Mouse (Mus musculus): ENCODE results near the gene Lrrc2.

Gene Lrrc2

DNA sequence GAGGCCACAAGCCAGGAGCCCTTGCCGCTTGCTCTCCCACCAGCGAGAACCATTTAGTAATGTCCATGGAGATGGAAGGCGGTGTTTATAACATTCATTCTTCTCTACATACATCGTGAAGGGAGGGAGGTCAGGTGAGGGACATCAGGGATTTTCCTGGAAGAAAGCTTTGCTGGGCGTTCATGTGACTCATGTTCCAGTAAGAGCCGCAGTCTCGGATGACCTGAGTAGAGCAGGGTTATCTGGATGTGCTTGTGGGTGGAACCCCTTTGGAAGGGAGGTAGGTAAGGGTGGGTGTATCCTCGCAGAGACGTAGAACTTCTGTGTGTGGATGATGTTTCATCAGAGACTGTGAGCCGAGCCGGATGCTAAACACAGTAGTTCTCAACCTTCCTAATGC is at the start of gene Lrrc2:
Gene Lrrc2, plus strand, starts transcription at position 149 of the 400 bp plus-strand sequence.
- no peak for DNase-seq

DNA sequence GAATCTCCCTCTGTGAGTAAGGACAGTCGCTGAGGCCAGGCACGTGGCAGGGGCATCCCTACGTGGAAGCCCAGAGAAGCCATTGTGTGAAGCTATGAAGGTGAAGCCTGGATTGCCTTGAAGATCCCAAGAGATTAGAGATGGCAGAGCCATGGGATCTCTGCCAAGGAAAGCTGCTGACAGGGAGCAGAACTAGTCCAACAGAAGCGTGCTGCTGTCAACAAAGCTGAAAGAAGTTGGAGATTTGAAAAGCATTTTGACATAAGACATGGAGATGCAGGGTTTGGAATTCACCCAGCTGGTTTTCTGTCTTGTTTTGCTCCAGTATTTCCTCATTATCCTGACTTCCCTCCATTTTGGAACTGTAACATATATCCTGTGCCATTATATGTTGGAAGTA is 49.1 kb upstream of the Lrrc2 start:
- DNase-seq, result no peak

DNA sequence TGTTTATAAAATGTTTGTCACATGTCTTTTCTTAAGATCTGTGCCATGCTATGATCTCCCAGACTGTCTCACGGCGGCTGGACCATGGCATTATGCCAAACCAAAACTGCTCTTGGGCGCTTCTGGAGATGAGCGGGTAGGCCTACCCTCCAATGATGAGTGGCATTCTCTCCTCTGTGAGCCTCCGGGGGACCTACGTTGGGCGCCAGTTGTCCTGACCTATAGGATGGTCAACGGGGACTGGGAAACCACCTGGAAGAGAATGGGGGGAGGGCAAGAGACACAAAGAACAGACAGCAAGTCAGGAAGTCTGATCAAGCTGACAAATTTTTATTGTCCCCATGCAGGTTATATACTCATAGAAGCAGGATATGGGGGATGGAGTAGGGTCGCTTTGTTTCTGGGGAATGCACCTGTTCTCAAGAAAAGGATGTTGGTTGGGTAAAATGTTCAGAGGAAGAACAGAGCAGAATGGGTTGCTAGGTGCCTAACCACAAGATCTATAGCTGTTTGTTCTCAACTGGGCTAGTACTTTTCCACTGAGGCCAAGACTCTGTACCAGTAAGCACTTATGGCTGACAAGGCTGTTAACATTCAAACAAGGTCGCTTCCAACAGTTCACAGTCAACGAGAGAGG is 44.0 kb upstream of the Lrrc2 start:
- no peak for DNase-seq

DNA sequence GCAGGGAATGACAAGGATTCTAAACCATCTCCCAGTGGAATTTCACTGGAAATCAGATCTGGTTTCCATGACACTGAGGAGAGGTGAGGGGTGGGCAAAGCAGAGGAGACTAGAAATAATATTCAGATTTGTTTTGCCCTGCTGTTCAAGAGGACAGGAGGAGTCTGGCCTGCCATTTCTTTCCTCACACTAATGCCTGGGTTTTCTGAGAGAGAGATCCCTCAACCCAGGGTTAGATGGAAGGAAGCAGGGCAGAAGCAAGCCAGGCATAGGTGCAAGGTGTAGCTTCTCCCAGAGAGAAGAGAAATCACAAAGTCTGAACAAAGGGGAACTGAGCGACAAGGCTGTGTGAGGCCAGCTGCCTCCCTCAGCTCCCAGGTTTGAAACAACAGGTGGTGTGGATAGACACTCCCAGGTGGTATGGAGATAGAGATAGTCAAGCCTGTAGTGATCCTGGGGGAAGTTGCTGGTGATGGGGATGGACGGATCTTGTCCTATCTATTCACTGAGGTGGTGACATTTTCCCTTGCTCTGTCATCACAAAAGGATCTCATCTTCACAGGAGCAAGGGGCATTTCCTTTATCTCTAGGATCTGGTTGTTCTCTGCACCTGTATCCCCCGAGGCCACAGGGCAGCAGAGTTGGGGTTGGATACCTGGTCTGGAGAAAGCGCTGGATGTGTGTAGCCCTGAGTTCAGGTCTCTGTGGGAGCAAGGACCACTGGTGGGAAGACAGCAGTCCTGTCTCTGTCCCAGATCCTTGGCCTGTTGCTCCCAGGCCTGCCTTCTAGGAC is 43.3 kb upstream of the Lrrc2 start:
- DNase-seq, result no peak

DNA sequence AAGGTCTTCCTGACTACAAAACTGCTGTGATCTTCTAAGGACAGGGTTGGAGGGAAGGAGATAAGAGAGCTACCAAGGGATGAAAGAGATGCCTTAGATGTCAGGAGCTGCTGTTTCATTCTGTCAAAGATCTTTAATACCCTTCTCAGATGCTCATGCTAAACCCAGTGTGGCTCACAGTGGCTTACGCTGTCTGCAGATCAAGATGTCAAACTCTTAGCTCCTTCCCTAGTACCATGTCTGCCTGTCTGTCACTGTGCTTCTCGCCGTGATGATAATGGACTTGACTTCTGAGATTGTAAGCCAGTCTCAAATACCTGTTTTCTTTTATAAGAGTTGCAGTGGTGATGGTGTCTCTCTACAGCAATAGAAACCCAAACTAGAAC is 42.7 kb upstream of the Lrrc2 start:
- DNase-seq, result no peak

DNA sequence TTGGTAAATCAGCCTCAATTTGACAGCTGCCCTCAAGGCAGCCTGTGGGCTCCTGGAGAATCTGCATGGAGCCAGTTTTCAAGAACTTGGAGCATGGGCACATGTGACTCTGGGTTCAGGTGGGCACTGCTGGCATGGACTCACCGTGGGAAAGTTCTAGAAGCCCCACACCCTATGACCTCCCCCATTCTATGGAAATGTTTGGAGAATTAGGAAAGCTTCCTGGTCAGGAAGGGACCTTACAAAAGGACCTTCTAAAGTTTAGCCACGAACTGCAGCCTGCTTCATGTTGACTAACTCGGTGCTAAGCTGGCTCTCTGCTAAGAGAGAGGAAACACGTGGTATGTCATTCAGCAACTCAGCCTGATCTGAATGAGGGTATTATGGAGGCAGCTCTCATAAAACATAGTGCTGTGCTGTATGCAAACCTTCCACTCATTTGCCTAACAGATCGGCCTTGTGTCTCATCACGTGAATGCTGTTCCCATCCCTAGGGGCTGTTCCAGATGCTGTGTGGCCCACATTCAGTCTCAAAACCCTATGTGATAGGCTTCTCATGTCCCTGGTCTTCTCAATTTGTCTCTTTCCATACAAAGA is 41.9 kb upstream of the Lrrc2 start:
- DNase-seq, result no peak

DNA sequence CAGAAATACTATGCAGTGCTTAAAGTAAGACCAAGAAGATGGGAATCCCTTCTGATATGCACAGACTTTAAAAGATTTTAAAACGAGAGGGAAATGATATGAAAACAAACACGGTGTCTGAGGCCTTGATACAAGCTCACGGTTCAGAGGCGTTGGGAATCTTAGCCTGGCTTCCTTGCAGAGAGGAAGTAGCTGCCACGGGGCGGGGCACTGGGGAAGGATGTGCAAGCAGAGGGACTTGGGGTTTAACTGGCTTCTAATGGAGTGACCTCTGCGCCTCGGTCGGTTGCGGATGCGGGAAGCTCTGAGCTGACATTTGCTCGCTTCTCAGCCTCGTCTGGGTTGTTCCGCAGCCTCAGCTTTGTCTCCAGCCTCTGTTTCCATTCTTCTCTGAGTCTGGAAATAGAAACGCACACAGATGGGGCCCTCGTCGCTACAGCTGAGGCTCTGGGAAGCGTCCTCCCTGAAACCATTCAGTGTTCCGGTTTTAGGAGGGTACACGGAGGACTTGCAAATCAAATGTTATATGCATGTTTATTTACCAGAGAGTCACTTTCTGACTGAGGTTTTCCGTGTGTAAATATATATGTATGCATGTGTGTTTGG is 36.6 kb upstream of the Lrrc2 start:
- no peak for DNase-seq

DNA sequence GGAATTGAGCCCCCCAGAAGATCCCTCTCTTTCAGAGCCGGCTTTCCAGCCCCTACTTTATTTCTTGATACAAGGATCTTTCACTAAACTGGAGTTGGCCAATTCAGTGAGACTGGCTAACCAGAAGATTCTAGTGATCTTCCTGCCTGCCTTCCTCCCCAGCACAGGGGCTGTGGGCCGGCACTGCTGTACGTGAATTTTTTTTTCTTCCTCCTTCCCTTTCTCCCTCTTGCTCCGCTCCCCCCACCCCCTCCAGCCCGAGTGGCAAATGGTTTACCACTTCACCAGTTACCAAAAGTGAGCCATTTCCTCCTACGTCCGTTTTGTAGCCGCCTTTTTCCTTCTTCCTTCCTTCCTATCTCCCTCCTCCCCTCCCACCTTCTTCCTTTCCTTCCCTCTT is 35.9 kb upstream of the Lrrc2 start:
- DNase-seq, result no peak

DNA sequence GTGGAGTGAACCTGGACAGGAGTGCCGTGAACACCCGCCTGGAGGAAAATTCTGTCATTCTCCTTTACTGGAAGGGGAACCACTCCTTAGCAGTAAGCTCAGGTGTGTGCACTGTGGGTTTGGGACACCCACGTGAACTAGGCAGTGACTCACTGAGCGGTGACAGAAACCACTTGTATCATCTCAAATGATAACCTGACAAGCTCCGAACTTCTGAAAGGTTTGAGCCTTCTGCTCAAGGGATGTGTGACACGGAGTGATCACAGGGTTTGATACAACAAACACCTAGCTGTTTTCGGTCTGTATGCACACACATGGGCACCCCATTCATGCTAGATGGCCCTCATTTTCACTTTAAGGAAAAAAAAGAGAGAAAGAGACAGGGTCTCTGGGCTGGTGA is 34.6 kb upstream of the Lrrc2 start, which contains the start of gene Fam240a:
Gene Fam240a, minus strand, starts transcription at position 76 of the 400 bp plus-strand sequence.
- no peak for DNase-seq

DNA sequence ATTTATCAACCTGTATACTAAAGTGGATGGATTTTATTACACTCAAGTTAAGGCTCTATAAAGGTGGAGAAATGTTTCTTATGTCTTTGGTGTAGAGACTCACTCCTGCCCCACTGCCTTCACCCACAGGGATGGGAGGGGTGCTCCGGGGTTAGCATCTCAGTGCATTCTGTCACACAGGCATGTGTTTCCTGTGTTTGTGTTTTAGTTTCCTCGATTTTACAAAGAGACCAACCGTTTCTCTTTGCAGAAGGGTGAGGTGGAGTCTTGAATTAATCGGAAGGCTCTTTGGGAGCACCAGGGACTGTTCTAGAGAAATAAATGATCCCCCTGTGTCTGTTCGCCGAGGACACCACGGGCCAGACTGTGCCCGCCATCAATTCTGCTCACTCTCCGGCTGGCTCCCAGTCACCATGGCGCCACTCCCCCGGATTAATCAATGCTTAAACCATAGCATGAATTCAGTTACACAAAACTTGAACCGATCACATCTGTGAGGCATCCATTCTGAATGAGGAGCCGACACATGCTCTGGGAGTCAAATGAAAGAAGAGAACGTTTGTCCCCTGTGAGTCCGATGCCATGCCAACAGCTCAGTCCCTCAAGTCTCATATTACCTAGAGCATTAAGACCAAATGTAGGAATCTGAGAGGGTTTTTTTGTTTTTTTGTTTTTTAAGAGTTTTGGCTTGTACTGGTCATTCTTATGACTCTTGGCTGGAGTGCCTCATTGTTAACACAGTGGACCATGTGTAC is 30.5 kb upstream of the Lrrc2 start:
- peak; percentile 69 for DNase-seq

DNA sequence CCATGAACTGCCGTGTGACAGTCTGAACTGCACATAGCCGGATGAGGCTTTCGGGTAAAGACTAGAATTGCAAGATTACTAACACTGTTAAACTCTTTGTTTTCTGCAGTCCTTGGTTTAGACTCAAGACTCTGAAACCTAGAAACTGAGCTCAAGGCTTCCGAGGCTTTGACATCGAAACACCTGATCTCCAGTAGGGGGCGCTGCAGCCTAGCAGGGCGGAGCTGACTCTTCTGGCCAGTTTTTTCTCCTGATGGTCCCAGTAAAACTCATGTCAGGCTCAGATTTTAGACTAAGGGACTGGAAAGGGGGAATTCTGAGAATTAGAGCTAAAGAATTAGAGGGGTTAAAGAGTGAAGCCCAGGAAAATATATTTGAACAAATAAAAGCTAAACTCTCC is 28.6 kb upstream of the Lrrc2 start:
- DNase-seq, result peak; percentile 87

DNA sequence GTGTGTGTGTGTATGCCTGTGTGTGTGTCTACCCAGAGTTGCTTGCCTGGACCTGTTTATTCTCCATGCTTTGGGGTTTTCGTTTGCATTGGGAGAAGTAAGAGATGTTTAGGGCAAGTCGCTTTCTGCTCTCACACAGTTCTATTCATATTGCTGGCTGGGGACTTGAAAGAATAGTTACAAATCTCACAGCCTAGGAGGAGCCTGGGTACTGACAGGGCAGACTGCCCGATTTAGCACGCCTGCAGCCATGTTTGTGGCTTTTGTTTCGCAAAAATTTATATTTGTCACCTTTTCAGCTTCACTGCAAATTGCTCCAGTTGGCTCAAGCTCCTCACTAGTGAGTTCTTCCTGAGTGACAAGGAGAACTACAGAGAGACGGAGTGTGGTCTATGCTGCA is 19.8 kb upstream of the Lrrc2 start:
- DNase-seq, result no peak

DNA sequence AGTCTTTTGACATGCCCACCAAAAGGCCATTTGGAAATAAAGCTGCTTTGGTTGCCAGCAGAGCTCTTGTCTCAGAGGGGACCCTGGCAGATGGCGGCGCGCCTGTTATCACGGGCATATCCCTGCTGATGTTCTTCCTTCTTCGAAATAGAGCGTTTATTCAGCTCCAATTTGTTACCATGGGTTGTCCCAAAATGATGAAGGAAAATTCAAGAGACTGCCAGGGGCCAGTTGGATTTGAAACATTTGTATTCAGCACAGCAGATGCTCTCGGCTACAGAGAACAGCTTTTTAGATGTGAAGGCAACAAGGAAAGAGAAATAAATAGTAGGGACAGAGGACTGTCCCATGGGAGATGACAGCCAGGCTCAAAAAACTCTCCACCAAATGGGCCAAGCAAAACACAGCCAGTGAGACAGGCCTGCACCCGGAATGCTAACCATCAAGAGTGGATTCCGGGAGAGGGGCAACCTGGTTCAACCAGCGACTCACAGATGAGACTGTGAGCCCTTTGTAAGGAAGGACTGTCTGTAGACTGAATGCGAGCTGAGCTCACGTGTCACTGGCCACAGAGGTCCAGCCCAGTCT is 17.4 kb upstream of the Lrrc2 start:
- DNase-seq, result peak; percentile 14

DNA sequence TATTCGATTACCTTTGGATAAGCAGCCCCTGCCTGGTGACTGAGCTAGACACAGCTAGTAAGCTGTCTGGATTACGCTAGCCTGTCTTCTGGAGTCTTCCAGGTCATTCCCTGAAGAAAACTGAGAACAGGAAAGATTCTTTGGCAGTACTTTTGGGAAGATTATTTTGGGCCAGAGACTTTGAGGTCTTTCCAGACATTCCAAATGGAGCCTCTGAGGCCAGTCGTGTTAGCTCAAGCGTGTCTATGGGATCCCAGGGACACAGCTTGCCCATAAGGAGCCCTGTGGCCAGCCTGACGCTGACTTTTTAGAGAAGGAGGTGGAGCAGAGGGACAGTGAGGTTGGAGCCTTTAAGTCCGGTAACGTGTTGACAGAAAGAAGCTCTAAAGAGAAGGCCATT is 15.4 kb upstream of the Lrrc2 start:
- DNase-seq, result peak; percentile 42

DNA sequence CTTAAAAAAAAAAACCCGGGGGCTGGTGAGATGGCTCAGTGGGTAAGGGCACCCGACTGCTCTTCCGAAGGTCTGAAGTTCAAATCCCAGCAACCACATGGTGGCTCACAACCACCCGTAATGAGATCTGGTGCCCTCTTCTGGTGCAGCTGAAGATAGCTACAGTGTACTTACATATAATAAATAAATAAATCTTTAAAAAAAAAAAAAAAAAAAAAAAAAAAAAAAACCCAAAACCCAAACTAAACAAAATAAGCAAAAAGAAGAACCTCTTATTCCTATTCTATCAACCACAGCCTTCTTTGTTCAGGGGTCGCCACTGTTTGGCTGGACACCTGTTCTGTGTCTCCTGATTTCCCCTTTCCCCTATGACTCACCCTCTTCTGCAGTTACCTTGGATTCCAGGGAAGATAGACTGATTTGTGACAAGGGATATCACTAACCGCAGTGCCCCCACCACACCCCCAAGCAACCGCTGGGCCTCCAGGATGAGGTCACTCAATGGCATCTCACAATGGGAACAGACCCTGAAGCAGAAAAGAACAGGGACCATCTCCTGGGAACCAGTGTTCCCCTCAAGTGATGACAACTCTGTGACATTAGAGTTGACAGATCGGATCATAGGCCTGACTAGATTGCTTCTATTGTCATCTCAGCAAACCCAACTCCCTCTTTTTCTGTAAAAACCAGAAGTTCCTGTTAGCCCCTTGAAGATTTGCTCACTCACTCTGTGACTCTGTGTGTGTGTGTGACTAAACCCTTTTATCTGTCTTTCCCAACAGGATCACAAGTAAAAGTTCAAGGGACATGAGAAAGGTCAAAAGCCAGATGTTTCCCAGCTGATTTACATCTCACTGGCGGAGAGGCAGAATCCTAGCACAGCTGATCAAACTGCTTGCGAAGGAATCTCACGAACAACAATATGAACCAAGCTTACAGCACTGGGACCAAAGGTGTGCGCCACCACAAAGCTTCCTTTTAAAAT is 13.5 kb upstream of the Lrrc2 start:
- DNase-seq, result peak; percentile 63

DNA sequence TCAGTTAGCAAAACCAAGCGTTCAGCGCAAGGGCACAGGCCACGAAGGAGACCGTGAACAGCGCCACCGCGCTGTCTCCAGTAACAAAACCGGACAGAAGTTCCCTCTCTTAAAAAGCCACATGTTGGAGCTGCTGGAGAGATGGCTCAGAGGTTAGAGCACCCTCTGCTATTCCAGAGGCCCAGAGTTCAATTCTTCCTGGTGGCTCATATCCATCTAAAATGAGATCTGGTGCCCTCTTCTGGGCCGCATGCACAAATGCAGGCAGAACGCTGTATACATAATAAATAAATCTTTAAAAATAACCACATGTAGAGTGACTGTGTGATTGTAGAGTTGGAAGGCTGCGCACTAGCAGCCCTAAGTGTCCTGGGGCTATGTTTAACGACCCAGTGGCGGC is 7.1 kb upstream of the Lrrc2 start:
- peak; percentile 48 for DNase-seq

DNA sequence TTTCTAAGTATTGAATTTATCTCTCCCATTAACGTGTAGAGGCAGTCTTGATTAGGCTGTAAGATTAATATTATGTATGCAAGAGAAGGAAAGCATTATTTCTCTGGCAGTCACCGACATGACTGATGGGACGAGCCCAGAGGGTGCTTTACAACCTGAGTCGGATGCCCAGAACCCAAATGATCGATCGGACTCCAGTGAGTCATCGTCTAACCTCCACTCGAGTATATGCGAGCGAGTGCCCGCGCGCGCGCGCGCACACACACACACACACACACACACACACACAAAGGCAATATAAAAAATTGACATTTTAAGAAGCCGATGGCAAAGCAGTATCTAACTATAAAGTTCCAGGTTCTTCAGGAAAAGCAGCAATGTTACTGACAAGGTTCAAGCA is 6.0 kb upstream of the Lrrc2 start:
- no peak for DNase-seq

DNA sequence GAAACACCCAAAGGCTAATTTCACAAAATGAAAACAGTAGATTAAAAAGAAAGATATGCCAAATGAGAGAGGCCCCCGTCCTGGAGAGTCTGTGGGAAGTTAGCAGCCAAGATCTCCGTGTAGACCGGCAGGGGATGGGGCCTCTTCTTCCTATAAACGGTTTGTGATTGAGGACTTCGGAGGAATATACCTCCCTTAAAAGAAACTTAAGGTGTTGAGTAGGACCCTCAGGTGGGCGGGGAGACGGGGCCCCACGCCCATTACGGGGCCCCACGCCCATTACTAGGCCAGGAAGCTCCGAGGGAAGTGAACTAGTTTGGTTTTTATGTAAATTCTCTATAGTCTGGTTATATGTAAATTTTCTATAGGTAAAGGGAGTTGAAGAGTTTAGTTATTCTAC is 5.4 kb upstream of the Lrrc2 start, which contains the start of gene Tdgf1:
Gene Tdgf1, minus strand, starts transcription at position 233 of the 400 bp plus-strand sequence.
- no peak for DNase-seq

DNA sequence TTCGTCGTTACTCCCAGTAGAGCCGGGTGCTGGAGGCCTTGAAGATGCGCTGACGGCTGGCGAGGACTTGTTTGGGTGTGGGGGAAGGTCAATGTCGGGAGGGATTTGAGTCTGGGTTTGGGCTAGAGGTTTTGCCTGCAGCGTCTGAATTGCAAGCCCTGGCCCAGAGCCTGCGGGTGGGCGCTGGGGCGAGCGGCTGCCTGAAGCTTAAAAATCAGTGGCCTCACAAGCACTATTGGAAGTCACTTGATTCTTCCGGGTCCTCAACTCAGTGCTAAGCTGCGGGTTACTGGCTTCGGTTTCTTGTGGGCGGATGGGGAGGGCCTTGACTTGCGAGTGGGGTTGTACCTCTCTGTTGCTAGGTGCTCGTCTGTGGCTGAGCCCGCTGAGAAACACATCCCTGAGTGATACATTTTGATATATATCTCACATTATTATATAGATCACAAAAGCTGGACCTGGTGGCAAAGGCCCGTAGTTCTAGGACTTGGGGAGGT is 4.7 kb upstream of the Lrrc2 start:
- DNase-seq, result no peak

DNA sequence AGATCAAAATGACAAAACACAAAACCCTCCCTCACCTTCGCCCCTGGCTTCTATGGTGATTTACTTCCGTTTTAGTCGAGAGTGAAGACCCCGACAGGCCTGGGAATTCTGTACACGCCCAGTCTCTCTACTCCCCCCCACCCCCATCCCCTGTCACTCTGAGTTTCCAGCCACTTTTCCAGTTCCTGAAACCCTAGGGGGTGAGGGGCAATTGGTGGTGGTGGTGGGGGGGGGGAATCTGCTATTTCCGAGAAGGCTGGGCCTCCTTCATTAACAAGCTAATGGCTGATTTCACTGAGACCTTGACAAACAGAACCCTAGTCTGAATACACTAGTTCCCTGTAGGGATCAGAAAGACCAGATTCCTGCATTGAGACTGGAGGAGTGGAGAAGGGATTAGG is 4.1 kb upstream of the Lrrc2 start:
- no peak for DNase-seq

DNA sequence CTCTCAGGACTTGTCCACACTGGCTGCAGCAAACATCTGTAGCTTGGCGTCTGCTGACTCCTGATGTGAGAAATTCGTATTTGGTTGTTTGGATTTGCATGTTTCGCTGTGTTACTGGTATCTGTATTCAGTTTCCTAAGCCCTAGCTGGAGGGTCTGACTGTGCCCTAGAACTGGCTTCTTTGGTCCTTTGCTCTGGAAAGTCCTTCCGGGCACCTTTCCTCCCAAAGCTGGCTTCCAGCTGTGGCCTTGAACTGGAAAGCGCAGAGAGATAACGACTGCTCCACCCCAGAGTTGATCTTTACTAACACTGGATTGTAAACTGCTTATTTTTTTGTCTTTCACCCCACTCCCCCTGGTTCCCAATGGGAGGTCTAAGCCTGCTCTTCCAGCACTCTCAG is 3.4 kb upstream of the Lrrc2 start:
- no peak for DNase-seq

Measured in lung, postnatal 36 days (tissue).